Mouse (Mus musculus) T-helper 1 cell (primary cell): ENCODE measurements around the gene Tpst2.

Experiments used
- in situ Hi-C: fragments of 300-600 bp; cut with MboI, MseI; formaldehyde crosslinking; loops from one replicate; pipeline ENCODE4 v1.15.1; 2025; ENCODE audit warnings: high pct_unique_total_duplicates

Tpst2 gene

DNA sequence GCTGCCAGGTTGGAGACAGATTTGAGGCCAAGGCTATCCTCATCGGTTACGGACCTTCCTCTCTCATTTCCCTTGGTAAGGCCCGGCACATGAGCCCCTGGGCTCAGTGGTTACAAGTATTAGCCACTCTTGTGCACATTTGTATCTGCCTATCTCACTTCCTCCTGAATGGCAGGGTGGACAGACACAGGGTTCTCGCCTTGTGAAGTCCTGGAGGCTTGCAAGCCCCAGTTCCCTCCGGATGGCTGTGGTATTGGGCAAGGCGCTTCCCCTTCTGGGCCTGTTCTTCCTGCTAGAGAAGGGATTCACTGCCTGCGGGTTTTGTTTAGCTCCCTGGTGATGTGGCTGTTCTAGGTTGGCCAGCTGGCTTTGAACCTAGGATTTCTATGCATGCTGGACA, 3.7 kb downstream of the Tpst2 start:
- in situ Hi-C loops: no loop called here

DNA sequence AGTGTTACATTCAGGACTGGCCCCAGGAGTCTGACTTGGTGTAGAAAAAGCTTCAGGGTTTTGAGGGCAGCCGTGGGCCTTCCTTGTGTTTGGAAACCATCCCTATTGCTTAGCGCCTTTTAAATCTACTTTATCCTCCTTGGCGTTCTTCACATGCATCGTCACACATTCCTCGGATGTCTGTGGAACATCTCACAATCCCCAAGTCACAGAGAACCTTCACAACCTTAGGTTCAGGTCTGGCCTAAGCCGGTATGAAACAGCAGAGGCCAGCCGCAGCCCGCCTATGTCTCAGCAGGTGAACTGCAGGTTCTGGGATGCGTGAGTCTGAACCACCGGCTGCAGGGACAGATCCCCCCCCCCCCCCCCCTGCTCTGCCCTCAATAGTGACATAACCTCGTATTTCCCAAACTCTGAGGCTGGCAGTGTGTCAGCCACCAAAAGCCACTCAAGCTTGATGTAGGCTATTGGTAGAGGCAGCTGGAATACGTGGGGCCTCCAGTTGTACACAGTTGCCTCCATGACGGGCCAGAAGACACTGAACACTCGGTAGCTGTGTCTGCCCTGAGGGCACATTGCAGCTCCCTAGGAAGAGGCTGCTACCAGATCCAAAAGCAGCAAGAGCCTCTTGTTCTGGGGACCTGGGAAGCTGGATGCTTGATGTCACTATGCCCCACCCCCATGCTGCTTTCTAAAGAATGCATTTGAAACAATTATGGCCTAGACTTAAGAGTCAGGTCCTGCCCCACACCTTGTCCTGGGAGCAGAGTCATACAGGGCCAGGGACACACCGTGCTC, 4.6 kb downstream of the Tpst2 start:
- in situ Hi-C loops: no loop called here

DNA sequence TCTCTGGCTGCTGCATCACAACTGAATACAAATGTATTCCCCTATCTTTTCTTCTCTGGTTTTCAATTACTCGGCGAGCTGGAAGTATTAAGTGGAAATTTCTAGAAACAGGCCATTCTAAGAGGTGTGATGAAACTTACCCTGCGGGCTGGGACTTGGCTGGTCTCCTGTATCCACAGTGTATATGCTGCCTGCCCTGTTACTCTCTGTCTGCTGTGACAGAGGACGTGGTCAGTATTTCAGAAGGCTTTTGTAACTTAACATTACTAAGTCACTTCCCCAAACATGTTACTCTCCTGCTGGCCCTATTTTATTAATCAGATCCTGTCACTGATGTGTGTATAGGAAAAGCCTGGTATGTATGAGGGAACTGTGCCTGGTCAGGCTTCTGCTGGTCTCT, 5.2 kb downstream of the Tpst2 start:
- in situ Hi-C loops: no loop called here

DNA sequence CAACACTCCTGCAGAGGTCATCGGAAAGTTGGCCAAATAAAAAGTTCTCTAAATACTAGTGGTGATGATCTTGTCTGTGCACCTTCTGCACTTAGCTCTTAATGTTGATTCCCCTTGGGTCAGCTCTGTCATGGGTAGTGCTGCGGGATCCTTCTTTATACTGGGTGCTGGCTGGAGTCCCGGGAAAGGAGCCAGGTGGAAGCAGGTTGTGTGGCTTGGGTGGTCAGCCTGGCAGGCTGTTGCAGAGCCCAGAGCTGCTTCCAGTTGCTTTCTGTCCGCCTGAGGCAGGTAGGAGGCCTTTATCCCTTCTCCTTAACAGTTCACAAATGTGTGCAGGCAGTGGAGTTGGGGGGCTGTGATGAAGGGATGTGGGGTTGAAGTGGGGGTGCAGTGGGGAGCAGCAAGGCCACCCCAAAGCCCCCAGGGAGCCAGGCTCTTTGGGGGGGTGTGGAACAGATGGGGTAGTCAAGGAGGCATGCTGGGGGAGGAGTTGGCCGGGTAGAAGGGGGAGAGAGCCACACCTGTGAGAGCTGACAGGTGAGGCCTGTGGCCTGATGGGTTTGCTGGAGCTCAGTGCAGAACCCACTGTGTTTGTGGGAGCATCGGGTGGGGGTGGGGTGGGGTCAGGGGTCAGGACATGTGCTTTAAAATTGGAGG, 5.8 kb downstream of the Tpst2 start:
- in situ Hi-C loops: no loop called here

DNA sequence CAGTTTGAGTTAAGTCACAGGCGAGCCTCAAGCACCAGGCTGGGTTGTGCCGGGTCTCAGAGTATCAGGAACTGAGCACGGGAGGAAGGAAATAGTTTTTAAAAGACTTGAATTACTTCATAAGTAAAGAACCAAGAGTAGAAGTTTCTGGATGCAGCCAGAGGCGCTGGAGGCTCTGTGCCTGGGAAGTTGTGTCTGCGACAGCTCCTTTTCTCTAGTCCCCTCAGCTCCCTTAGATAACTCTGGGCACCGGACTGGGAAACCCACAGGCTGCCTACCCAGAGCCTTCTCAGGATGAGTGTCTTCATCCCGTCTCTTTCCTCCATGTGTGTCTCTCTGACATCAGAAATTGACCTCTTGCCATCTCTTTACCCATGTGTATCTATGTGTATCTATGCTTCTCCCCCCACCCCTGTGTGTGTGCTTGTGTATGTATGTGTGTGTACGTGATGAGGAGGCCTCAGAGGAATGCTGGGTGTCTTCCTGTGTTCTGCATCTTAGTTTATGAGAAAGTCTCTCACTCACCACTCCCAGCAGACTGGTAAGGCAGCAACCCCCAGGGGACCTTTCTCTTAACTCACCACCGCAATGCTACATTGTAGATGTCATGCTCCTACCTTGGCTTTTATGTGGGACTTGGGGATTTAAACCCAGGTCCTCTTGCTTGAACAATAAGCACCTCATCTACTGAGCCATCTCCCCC, 6.4 kb downstream of the Tpst2 start:
- in situ Hi-C loops: no loop called here

DNA sequence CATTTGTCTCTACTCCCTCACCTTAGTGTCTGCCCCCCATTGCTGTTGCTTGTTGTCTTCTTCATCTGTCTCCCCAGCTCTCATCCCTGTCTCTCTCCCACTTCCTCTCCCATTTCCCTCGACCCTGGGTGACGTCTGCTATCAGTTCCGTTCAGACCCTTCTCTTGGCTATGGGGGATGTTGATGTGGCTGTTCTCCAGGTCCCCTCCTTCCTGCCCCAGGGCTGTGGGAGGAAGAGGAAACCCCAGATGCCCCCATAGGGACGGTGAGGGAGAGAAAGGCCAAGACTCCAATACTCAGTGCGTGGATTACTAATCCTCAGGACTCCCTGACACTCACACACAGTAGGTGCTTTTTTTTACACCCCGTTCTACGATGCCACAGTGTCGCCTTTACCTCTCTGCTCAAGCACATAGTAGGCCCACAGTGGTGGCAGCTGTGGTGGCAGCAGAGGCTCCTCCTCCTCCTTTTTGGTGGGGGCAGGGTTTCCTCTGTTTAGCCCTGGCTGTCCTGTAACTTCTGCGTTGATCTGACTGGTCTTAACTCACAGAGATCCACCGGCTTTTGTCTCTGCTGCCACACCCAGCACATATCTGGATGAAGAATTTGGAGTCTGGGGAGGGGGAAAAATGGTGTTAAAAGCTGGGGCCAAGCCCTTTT, 7.2 kb downstream of the Tpst2 start:
- in situ Hi-C loops: no loop called here

DNA sequence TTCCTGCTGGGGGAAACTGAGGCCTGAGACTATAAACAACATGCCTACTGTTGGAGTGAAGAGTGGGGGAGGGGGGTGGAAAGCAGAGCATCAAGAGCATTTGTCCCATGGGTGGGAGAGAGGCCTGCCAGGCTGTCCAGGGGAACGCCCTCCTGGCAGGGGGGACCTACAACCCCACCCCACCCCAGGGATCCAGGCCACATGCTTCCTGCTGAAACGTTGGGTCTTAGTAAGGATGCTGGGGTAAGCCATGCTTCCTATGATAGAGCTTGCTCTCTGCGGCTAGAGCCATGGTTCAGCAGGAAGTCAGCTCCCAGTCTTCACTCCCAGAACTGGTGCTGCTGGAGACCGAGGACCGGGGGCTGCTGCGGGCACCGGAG, 7.7 kb downstream of the Tpst2 start:
- in situ Hi-C loops: no loop called here

DNA sequence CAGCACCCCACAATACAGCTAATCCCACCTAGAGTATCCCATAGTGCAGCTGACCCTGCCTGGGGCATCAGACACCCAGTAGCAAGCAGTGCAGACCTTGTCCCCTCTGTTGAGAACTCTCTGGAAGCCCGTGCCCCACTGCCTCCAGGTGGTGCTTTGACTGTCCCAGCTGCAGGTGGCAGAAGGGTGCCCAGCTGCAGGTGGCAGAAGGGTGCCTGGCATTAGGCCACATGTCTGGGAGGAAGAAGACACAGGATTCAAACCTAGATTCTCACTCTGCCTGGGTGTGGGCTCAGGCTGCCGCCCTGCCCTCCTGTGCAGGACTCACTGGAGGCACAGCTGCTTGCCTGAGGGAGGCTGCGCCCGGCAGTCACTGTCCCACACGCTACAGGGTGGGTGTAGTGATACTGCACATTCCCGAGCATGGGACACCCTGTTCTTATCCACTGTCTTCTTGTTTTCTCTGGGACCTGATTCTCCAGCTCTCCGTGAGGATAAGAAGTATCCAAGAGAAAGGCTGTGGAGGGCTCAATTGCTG, 9.1 kb downstream of the Tpst2 start:
- in situ Hi-C loops: no loop called here

DNA sequence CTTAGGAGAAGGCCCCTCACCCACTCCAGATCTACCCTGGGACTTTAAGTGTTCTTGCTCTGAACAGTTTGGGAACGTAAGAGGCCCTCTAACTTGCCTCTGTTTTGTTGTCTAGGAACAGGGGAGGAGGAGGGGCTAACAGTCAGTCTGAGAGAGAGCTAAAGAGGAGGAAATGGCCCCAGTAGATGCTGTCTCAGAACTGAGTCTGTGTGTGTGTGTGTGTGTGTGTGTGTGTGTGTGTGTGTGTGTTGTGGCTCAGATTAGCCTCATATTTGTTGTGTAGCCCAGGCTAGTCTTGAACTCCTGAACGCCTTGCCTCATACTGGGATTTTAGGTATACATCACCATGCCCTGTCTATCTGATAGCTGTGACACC, 10.1 kb downstream of the Tpst2 start:
- in situ Hi-C loops: no loop called here

DNA sequence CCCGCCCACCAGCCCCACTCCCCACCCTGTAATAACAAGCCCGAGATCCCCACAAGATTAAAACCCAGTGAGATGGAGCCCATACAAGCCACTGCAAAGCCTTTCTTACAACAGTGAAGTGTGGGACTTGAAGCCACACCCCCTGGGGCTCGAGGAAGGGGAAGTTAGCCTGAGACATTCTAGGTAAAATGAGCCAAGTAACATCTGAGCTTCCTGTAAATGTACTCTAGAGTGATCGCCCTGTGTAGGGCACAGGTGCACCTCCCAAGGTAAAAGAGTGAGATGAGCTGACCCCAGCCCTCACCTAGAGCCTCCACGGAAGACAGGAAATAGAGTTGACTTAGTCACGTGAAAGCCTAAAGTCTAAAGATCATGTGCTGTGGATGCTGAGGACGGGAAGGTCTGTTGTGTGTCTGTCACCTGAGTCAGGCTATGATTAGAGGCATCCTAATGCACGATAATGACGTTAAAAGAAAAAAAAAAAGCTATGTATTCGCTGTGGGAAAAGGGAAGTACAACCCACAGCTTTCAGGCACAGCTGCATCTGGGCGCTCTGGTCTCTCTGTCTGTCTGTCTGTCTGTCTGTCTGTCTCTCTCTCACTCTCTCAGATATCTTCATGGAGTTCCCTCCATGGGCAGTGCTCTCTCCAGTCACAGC, 10.6 kb downstream of the Tpst2 start:
- in situ Hi-C loops: no loop called here

DNA sequence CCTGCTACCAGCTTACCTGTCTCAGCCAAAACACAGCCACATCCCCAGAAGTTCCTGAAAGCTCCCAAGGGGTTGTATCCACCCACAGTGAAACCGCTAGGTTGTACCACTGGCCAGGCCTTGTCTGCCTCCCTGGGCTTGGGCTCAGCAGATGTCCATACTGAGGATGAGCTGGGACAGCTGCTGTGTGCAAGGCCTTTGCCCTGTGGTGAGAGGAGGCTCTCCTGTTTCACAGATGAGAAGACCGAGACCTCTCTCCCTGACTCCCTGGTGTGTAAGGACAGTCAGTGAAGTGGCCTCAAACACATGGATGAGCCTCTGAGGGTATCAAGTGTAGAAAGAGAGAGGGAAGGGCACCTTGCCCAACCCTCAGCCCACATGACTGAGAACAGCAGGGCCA, 11.2 kb downstream of the Tpst2 start:
- in situ Hi-C loops: no loop called here

DNA sequence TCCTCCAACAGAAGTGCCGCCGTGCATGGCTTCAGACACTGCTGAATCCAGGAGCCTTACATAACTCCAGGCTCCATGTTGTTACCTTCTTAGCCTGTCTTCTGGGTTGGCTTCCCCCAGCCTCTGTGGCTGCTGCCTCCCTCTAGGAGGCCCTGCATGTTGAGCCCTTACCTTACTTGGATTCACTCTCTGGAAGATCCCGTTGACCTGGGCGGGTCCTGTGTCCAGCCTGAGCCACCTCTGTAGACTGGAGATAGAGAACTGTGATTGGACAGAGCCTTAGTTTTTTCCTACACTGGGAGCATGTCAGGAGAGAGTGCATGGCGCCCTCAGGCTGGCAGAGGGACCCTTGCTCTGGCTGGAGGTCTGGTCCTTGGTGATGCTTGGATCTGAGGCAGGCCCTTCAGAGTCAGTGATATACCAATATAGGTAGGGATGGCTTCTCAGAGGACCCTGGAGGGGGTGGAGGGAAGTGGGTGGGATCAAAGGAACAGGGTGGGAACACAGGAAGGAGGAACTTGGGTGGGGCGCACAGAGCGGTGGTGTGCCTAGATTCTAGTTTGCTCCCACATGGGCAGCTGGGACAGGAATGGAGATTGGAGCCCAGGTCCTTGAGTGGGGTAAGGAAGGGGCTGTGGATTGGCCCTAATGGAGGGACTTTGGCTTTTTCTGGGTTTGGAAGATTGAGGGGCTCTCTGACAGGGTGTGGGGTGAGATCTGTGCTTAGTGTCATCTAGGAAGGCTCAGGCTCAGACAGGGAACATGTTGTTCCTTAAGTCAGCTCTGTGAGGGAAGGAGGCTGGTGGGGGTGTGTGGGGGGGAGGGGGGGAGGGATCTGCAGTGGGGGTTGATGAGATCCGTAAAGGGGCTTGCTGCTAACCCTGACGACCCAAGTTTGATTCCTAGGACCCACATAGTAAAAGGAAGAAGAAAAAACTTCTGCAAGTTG, 12.0 kb downstream of the Tpst2 start:
- in situ Hi-C loops: no loop called here

DNA sequence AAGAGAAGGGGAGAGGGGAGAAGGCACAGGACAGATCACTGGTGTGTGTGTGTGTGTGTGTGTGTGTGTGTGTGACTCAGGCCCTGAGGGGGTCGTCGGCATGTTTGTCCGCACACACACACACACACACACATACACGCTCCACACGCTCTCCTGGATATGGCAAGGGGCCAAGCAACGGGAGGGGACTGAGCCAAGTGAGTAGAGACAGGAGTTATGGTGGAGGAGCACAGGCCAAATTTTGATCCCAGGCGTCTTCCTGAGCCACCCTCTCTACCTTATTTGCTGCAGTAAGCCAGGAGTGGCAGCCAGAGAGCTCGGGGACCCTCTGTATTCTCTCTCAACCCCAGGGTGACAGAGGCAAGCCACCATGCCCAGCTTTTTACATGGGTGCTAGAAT, 12.7 kb downstream of the Tpst2 start:
- in situ Hi-C loops: no loop called here

DNA sequence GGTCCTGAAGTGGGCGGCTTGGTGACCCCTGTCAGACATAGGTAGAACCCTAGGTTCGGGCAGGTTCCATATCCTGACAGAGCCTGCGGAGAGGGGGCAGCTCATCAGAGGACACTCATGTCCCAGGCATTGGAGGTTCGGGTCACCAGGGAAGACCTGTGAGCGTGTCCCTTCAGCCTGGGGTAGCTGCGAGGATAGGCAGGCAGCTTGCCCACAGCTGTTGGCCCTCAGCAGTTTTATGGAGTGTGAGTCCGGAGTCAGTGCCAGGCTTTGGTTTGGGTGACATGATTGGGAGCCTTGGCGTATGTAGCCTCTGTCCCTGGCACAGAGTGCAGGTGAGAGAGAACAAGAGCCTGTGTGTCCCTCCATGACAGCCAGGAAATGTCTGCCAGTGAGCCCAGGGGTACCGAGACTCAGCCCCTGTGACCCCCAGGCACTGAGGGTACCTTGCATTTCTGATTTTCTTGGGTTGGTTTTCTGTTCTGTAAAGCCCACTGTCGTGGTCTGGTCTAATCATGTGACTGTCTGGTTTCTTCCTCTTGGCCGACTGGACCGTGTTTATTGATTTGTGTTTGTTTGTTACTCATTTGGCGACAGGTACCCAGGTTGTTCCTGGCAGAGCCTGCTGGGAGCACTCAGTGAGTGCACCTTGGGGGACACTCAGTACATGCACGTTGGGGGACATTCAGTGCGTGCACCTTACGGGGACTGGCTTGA, 13.5 kb downstream of the Tpst2 start:
- in situ Hi-C loops: no loop called here

DNA sequence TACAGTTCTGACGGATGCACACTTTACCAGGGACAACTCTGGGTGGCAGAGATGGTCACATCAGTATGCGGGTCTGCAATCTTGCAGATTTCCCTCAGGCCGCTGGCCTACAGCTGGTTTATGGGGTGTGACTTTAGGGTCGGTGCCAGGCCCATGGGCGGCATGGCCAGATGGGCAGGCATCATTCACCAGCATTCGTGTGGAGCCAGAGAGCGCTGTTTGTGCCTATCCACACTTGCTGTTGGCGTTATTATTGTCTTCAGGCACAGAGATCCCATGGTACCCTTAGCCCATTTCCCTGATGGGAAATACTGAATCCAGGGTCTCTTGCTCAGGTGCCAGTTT, 14.0 kb downstream of the Tpst2 start:
- in situ Hi-C loops: no loop called here

DNA sequence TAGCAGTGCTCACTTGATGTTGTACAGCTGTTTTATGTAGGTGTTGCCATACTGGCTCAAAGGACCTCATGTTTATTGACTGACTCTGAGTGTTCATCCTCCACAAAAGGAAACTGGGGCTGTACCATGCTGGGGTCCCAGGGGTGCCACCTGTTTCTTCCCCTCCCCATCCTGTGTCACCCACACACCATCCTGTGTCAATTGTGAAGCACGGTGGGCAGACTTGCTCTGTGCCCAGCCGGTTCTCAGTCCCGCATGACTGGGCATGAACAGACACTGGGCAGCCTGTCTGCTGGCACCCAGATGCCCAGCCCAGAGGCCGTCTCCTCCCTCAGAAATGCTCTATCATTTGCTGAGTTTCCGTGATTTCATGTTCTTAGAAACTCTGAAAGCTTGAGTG, 15.4 kb downstream of the Tpst2 start:
- in situ Hi-C loops: no loop called here

DNA sequence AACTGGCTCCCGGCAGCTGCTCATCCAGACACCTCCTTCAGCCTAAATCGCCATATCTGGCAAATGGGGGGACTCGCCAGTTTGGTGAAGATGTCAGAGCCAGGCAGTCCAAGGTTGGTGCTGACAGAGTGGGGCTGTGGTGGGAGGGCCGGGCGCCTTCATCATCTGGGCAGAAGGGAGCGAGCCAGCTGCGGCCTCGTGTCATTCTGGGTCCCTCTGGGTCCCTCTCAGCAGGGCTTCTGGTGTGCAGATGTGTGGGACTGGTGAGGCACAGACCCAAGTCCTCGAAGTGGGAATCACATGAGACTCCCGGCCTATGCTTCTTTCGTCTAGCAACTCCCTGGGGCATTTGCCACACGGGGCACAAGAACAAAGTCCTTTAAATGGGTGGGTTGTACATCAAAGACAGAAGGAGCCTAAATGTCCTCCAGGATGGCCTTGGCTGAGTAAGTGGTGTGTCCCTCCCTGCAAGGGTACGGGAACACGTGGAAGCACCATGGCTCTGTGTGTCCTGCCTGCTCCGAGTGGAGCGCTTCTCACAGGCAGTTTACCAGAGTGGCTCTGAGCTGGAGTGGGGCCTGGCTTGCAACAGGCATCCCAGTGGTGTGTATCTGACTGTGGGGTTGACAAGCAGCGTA, 16.0 kb downstream of the Tpst2 start:
- in situ Hi-C loops: no loop called here

DNA sequence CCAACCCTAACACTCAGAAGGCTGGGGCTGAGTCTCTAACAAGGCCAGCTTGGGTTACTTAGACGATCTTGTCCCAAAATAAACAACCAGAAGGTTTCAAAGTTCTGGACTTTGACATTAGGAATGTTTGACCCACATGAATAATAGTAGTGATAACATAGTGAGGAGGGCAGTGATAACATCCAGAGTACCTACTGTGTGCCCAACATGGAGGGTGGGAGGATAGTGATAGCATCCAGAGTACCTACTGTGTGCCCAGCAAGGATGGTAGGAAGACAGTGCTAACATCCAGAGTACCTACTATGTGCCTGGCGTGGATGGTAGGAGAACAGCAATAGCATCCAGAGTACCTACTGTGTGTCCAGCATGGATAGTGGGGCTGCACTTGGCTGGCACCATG, 17.3 kb downstream of the Tpst2 start:
- in situ Hi-C loops: no loop called here

DNA sequence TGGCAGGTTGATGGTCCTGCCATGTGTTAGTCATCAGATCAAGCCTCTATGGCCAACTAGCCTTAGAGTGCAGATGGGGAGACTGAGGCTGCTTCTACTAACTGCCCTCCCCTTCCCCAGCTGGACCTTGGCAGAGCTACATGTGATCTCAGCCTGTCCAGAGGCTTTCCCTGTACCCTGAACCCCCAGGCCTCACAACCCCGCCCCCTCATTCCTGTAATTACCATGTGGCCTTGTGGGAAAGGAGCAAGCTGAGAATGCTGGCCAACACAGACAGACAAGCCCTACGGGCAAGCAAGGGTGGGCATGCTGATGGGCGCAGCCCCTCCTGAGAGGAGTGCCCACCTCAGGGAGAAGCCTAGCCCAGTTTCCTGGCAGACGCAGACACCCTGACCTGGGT, 18.2 kb downstream of the Tpst2 start:
- in situ Hi-C loops: no loop called here

DNA sequence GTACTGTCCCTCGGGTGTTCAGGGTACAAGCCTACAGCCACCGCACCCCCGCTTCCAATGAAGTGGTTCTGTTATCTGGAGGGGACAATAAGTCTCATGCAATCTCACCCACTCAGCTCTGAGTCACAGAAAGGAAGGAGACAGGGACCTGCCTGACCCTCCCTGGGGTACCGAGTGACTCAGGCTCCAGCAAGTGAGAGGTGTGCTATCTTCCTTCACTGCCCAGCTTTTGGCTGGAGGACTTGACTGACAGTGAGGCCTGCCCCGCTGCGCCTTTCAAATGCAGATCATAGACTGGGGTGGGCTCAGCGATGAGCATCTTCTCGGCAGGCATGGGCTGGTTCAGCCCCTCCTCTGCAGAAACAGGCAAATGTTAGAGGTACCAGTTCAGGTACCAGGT, 18.7 kb downstream of the Tpst2 start:
- in situ Hi-C loops: no loop called here
